Mouse (Mus musculus) kidney, adult 2 months (tissue): ENCODE data around the gene Rb1. TPM values are rescaled to one million over a fixed set of nuclear protein-coding genes. Genes with fewer than 3 reads are reported as not detected.

ENCODE experiments used
- DNase-seq: peaks from one replicate; pipeline ENCODE4 v3.0.0; 2021
- H3K27ac ChIP-seq: fragments of 200-500 bp; 2 replicates; pipeline ENCODE4 v1.5.1; 2012; ENCODE audit warnings: low read depth, low read length, control low read depth, inconsistent platforms; ENCODE audit not compliant: insufficient read depth
- H3K27me3 ChIP-seq: fragments of 200-500 bp; replicated peaks from 2 replicates; pipeline ENCODE4 v1.6.1; 2012; ENCODE audit warnings: mild to moderate bottlenecking, moderate library complexity, low read length, inconsistent platforms; ENCODE audit not compliant: control insufficient read depth, insufficient read depth
- H3K36me3 ChIP-seq: fragments of 200-500 bp; 2 replicates; pipeline ENCODE4 v1.6.1; 2012; ENCODE audit warnings: mild to moderate bottlenecking, moderate library complexity, low read length, inconsistent platforms; ENCODE audit not compliant: control insufficient read depth, insufficient read depth
- H3K4me1 ChIP-seq: fragments of 200-500 bp; 2 replicates; pipeline ENCODE4 v1.6.1; 2011; ENCODE audit warnings: low read length; ENCODE audit not compliant: control insufficient read depth, insufficient read depth
- H3K4me3 ChIP-seq: fragments of 200-500 bp; 2 replicates; pipeline ENCODE4 v1.5.1; 2011; ENCODE audit warnings: mild to moderate bottlenecking, low read depth, low read length, control low read depth; ENCODE audit not compliant: insufficient read depth
- CTCF ChIP-seq: fragments of 200-500 bp; conservative IDR thresholded peaks from 2 replicates; pipeline ENCODE4 v1.5.1; 2011; ENCODE audit warnings: low read depth, mild to moderate bottlenecking, control low read depth, low read length, moderate library complexity, mixed read lengths; ENCODE audit not compliant: insufficient read depth, insufficient read length
- POLR2A ChIP-seq: fragments of 200-500 bp; IDR thresholded peaks from one replicate; pipeline ENCODE4 v1.6.1; 2011; ENCODE audit warnings: low read depth, low read length, control low read depth
- WGBS: fragments of 180-500 bp; shearing (Covaris S2); methylation state at CpG from one replicate; pipeline ENCODE4 v1.1.7; 2018; 5-methylcytosine and 5-hydroxymethylcytosine counted together
- polyA plus RNA-seq: library from polyadenylated mRNA; depleted of rRNA; stranded (reverse); fragments of >200 nt; gene quantifications from 2 replicates; pipeline ENCODE4 v1.2.3, GENCODE M21; 2012

Gene Rb1
- polyA plus RNA-seq, 1 experiment, result 8.3 TPM

DNA sequence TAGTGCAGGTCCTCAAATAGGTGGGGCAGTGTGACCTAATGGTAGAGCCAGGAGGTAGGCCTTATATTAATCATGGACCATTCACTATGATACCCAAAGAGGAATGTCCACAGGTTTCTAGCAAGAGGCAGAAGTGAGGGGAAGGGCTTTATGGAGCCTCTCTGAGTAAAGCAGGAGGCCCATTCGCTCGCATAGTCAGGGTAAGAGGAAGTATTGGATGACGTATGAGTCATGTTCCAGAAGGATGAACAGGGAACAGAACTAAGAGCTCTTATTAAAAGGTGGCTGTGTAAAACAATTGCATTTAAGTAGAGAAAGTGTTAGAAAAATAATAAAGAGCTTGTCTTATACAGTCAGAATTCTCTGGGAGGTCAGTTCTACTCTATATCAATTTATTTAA lies 145.0 kb downstream of the Rb1 start:
- no peak for TF ChIP-seq CTCF
- no peak for TF ChIP-seq POLR2A
- Histone ChIP-seq H3K36me3 (no peaks in the 10 kb centered on the region; the same call in none of the 2 replicates), H3K27me3 (no peaks in the 10 kb centered on the region), H3K4me1 (peaks cover 28% of the 10 kb centered on the region), H3K4me3 (no peak overlapping the region), H3K27ac (no peak overlapping the region)
- WGBS, result 66% methylated on average over 3 of the region's 3 CpGs
- DNase-seq, result no peak

DNA sequence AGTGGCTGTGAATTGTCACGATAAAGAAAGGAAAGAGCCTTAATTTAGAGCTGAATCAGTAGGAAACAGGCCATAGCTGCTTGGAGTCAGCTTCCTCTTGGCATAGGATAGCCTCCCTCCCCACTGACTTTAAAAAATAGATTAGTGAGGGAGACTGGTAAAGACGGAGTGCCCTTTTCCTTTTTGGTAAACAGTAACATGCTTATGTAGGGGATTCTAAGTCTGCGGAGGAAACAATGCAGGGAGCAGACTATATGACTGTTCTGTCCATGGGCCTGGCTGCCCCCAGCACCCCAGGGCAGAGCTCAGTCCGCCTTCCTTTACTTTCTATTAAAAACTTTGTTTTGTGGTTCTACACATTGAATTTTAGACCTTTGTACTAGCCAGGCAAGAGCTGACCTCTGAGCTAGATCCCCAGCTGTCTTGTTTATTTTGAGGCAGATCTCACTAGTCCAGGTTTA lies 146.4 kb downstream of the Rb1 start:
- Histone ChIP-seq H3K4me3 (no peak overlapping the region), H3K4me1 (peaks cover 33% of the 10 kb centered on the region), H3K27me3 (no peaks in the 10 kb centered on the region), H3K27ac (peak overlapping the region; percentile 82), H3K36me3 (no peaks in the 10 kb centered on the region; the same call in 1 of the 2 replicates)
- WGBS, result 29% methylated on average over 4 of the region's 4 CpGs
- no peak for TF ChIP-seq CTCF
- no peak for TF ChIP-seq POLR2A
- DNase-seq, result peak; percentile 84

DNA sequence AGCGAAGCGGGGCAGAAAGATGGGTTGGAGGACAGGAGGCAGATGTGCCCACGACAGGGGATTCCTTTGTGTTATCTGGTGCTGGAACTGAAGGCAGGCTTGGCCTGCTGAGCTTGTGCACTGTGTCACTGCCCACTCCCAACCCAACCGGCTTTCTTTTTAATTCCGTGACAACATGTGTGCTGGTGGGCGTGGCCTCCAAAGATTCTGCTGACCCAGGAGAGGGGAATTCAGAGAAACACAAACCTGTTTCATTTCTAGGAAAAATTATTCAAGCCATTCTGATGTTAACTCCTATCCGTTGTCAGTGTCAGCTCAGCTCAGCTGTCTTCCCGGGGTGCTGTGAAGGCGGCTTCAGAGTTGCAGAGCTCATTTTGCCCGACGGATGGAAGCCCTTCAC lies 147.7 kb downstream of the Rb1 start:
- TF ChIP-seq CTCF (no peak), POLR2A (no peak)
- no peak overlapping the region for H3K4me3 ChIP-seq
- WGBS, result 68% methylated on average over 11 of the region's 11 CpGs
- no peaks in the 10 kb centered on the region; the same call in 1 of the 2 replicates for H3K36me3 ChIP-seq
- no peak overlapping the region for H3K27ac ChIP-seq
- DNase-seq, result peak; percentile 80
- H3K4me1 ChIP-seq, result peaks cover 33% of the 10 kb centered on the region
- no peaks in the 10 kb centered on the region for H3K27me3 ChIP-seq

DNA sequence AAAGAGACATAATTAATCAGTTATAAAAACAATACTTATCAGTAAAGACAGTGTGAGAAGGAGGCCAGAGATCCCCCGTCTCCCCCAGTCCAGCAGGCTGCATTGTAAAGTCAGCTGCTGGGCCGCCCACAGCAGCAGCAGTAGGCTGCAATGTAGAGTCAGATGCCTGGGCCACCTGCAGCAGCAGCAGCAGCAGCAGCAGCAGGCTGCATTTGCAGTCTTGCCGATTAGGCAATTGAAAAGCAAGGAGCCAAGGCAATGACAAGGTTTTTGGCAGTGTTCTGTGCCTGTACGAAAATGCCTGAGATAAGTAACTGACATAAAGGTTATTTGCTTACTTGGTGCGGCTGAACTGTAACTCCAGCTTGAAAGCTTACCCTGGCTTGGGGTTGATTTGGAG lies 149.4 kb downstream of the Rb1 start:
- TF ChIP-seq CTCF, result no peak
- TF ChIP-seq POLR2A, result no peak
- Histone ChIP-seq H3K4me3 (no peak overlapping the region), H3K27ac (no peak overlapping the region), H3K4me1 (peaks cover 22% of the 10 kb centered on the region), H3K36me3 (no peaks in the 10 kb centered on the region), H3K27me3 (no peaks in the 10 kb centered on the region)
- WGBS, result 87% methylated on average over 5 of the region's 5 CpGs
- no peak for DNase-seq

DNA sequence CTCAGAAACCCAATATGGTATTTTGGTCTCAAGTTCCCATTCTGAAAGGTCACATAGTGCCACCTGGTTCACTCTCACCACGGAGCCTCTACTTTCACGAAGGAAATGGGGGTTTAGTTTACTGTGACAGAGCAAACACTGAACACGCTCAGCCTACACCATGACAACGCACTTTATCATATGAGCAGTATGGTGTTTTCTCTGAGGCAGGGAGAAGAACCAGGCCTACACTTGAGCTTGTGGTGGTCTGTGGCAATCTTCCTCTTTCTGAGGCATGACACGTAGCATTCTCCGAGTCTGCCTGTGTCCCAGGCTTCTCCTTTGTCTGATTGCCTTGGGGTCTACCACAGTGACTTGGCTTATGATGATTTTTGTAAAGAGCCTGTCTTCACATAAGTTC lies 149.8 kb downstream of the Rb1 start:
- Histone ChIP-seq H3K4me1 (peaks cover 22% of the 10 kb centered on the region), H3K27ac (no peak overlapping the region), H3K4me3 (no peak overlapping the region), H3K27me3 (no peaks in the 10 kb centered on the region), H3K36me3 (no peaks in the 10 kb centered on the region)
- 73% methylated on average over 6 of the region's 6 CpGs for WGBS
- DNase-seq, result no peak
- TF ChIP-seq POLR2A (no peak), CTCF (no peak)

DNA sequence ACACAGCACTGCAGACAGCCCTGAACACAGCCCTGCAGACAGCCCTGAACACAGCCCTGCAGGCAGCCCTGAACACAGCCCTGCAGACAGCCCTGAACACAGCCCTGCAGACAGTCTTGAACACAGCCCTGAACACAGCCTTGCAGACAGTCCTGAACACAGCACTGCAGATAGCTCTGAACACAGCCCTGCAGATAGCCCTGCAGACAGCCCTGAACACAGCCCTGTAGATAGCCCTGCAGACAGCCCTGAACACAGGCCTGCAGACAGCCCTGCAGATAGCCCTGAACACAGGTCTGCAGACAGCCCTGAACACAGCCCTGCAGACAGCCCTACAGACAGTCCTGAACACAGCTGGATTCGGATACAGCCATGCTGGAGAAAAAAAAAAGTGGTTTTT lies 150.6 kb downstream of the Rb1 start:
- peaks cover 21% of the 10 kb centered on the region for H3K4me1 ChIP-seq
- 94% methylated on average over 1 of the region's 1 CpGs for WGBS
- H3K27me3 ChIP-seq, result no peaks in the 10 kb centered on the region
- no peak overlapping the region for H3K4me3 ChIP-seq
- no peak overlapping the region for H3K27ac ChIP-seq
- H3K36me3 ChIP-seq, result no peaks in the 10 kb centered on the region
- TF ChIP-seq CTCF (no peak), POLR2A (no peak)
- no peak for DNase-seq

DNA sequence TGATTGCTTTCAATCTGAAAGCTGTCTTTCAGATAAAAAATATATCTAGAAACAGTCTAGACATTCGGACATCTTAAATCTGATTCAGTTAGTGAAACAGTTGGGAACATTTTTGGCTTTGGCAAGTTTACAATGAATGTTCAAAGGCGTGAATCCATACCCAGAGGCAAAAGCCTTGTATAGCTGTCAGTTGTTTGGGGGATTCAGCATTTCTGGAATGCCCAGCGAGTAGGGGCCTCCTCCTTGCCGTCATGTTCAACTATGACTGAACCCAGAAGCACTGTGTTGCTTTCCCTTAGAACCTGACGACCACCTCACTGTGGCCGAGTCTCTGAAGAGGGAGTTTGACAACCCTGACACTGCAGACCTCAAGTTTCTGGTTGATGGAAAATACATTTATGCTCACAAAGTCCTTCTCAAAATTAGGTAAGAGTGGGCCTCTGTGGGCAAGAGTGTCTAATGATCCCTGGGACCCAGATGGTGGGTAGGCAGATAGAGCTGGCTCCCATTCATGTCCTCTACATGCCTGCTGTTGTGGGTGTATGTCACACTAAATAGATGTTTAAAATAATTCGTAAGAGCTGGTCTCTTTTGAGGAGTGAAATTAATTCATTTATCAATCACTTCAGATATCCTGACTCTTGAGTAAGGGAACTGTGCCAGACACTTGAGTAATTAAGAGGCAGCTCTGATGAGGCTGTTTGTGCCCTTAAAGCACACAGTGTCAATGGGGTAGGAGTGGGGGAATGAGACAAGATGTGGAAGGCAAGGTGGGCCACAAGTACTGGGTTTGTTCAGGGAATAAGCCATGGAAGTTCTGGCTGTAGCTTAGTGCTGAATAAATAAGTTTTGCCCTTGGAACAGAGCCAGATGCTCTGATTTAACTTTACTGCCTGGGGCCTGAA lies 151.3 kb downstream of the Rb1 start:
- 82% methylated on average over 7 of the region's 7 CpGs for WGBS
- DNase-seq, result peak; percentile 36
- H3K27ac ChIP-seq, result no peak overlapping the region
- H3K4me3 ChIP-seq, result no peak overlapping the region
- H3K4me1 ChIP-seq, result peaks cover 16% of the 10 kb centered on the region
- no peaks in the 10 kb centered on the region for H3K36me3 ChIP-seq
- TF ChIP-seq CTCF (no peak), POLR2A (no peak)
- H3K27me3 ChIP-seq, result no peaks in the 10 kb centered on the region
